Mouse (Mus musculus): Measurements from ENCODE around the gene Mcts2.

GRCm38 (mm10) chr2:152718076-152718475 is 31.2 kb downstream of the Mcts2 start:
- TF ChIP-seq CTCF (IDR thresholded peaks at IDR 0.05; ENCODE audit: low read depth), result no peak
- no peak for TF ChIP-seq EP300 (IDR thresholded peaks at IDR 0.05; ENCODE audit: low read depth)

Data from liver, postnatal 0 days (tissue).